Mouse (Mus musculus): ENCODE measurements around the gene Agbl3. TPM values are rescaled to one million over a fixed set of nuclear protein-coding genes. Genes with fewer than 3 reads are reported as not detected.

Agbl3 gene
- total RNA-seq (2021): 1 to 10 TPM; 4.2 to 4.9 TPM
- long read RNA-seq, experiment 1, partial matches to known transcripts: 0 of 1 reads
- long read RNA-seq, experiment 1, other reads (novel, unspliced or antisense): 0 of 1 reads
- long read RNA-seq, experiment 2: 0 reads

DNA sequence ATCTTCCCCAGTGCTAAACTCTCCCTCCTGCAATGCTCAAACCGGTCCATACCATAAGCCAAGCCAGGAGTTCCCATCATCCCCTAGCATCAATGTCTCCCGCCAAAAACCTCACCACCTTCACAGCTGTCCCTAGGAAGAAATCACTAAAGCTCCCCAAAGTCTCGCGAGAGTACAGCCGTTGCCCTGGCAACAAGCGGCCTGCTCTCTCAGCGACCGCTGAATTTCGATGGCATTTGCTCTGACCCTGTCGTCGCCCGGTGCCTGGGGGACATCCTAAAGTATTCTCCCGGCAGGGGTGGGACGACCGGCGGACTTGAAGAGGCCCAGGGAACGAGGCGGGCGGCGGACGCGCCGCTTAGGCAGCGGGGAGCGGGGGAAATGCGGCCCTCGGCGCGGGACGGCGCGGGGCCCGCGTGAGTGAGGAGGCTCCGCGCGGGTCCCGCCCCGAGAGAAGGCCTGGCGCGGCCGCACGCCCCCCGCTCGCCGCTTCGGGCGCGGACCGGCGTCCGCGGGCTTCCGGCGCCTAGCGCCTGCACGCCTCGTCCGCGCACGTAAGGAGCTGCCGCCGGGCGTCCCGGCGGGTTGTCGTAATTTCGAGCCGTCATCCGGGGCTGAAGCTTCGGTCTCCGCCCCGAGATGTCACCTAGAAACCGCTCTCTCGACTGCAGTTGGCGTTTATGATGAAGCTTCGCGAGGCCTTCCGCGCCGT is at the start of gene Agbl3:
TSS of gene Agbl3 (plus strand) at position 202 of the 712 bp plus-strand sequence.
- DNase-seq: peak; percentile 95 to 99

DNA sequence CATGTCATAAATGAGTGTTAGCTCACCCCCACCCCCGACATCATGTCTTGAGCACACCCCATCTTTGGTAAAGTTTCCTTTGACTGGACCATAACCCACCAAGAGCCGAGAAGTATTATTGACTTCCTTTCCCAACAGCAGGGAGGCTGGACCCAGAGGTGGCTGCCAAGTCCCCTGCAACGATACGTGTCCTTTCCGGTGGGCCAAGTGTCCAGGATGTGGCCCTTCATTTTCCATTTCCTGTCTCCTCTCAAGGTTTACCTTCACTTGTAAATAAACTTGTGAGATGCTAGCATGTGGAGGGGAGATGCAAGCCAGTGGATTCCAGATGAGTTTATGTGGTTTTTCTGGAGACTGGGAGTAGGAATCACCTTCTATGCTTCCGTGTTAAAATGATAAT is 49.2 kb upstream of the Agbl3 start:
- DNase-seq: no peak

- no peak for DNase-seq
These were observed 48.7 kb upstream of the Agbl3 start for GRCm38 (mm10) chr6:34731529-34731928.

GRCm38 (mm10) chr6:34734940-34735695 is 45.1 kb upstream of the Agbl3 start:
- no peak for DNase-seq

GRCm38 (mm10) chr6:34736934-34737333 is 43.3 kb upstream of the Agbl3 start:
- DNase-seq: no peak

GRCm38 (mm10) chr6:34743946-34744345 is 36.3 kb upstream of the Agbl3 start:
- DNase-seq: no peak

- no peak for DNase-seq
These were observed 32.4 kb upstream of the Agbl3 start for GRCm38 (mm10) chr6:34747846-34748245.

- no peak for DNase-seq
These were observed 31.7 kb upstream of the Agbl3 start for GRCm38 (mm10) chr6:34748566-34748965.

GRCm38 (mm10) chr6:34749526-34749925 is 30.7 kb upstream of the Agbl3 start:
- DNase-seq: peak; percentile 26 to 43

- DNase-seq: peak; percentile 60 to 71
These were observed 29.6 kb upstream of the Agbl3 start for GRCm38 (mm10) chr6:34750487-34751120.

DNA sequence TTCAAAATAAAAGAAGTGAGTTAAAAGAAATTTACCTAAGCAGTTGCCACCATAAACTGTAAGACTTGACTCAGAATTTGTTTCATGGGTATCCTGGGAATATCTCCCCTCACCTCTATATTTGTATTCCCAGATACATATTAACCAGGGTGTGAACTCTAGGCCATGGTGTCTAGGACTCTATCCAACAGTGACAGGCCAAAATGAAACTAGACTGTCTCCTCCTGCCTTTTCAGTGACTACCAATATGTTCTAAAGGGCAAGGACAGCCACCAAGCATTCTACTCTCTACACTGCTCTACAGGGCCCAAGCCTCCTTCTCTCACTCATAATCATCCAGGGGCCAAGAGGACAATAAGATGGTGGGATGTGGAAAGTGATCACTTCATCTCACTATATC is 28.6 kb upstream of the Agbl3 start:
- no peak for DNase-seq

- DNase-seq: peak; percentile 68 to 81
These were observed 25.8 kb upstream of the Agbl3 start for GRCm38 (mm10) chr6:34754448-34754847.

DNA sequence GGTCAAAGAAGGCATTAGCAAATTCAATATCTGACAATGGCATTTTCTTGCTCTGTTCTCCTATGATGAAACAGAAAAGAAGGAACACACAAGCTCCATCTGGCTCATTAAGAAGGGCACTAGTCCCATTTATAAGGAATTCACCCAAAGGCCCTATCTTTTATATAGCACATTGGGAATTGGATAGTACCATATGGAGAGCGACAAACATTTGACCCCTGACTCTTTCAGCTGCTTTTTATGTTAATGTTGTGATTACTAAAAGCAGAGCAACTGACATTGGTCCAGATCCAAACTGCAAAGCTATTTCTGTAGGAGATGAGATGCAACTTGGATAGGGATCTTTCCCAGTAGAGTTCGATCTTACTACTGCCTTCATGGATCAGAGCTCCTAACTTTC is 21.9 kb upstream of the Agbl3 start:
- DNase-seq: no peak

GRCm38 (mm10) chr6:34760023-34760422 is 20.2 kb upstream of the Agbl3 start:
- peak; percentile 44 to 71 for DNase-seq

- no peak for DNase-seq
These were observed 14.5 kb upstream of the Agbl3 start for GRCm38 (mm10) chr6:34765721-34766120.

GRCm38 (mm10) chr6:34769984-34770383 is 10.2 kb upstream of the Agbl3 start:
- DNase-seq: no peak

GRCm38 (mm10) chr6:34770491-34770890 is 9.7 kb upstream of the Agbl3 start:
- DNase-seq: no peak

DNA sequence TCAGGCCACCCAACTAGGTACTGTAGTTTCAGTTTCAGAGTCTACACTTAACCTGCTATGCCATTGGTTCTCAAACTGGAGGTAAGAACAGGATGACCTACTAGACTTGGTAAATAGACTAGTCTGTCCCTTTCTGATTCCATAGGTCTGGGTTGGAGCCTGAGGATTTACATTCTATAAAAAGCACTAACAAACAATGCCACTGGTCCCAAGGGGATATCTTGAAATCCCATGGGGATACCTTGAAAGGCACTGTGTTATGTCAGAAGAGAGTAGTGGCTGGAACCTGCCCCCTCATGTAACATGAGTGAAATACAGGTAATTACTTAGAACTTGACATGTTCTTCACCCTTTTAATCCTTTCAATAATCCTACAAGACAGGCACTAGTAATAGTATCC is 3.8 kb upstream of the Agbl3 start:
- DNase-seq: no peak

- DNase-seq: no peak
These were observed 3.1 kb upstream of the Agbl3 start for GRCm38 (mm10) chr6:34777094-34777493.

GRCm38 (mm10) chr6:34777981-34778668 is 2.1 kb upstream of the Agbl3 start:
- no peak for DNase-seq

DNA sequence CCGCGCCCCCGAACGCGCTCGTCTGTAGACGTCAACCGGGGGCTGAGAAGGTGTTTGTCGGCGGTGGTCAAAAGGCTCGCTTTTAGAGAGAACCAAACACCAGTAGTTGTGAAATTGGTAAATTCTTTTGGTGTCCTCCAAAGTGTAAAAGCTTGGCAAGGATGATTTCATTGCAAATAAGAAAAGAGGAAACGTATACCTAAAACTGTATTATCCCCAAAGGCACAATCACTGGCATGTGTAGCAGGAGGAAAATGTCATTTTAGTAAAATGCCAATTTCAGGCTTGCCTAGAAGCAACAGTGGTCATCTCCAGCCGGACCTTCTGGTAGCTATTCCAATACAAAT is 684 bp downstream of the Agbl3 start:
- DNase-seq: no peak

DNA sequence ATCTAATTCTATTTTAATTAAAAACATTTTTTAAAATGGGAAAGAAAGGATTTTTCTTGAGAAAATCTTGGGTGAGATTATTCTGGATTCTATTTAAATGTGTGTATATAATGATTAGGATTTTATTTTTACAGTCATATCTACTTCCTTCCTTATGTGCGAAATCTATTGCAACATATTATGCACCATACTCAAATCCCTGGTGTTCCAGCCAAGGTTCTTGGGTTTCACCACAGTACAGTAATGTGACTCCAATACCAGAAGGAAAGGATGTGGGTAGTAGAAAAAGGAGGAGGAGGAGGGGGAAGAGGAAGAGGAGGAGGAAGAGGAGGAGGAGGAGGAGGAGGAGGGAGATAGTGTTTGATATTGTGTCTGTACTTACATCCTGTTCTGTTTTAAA is 2.3 kb downstream of the Agbl3 start:
- no peak for DNase-seq
